Mouse (Mus musculus) layer of hippocampus, adult 2 months (tissue): ENCODE results near the gene Gpha2. TPM values are rescaled to one million over a fixed set of nuclear protein-coding genes. Genes with fewer than 3 reads are reported as not detected.

ENCODE experiments used
- DNase-seq, 2 experiments: peaks; one replicate each; pipeline ENCODE4 v3.0.0; 2022; ENCODE audit warnings: low spot score in 2 of 2
- H3K27ac ChIP-seq: fragments of 200-600 bp; 2 replicates; pipeline ENCODE4 v1.8.1; 2022
- H3K4me3 ChIP-seq: fragments of 200-600 bp; 2 replicates; pipeline ENCODE4 v1.8.1; 2022; ENCODE audit warnings: mild to moderate bottlenecking
- CTCF ChIP-seq: fragments of 200-600 bp; conservative IDR thresholded peaks from 2 replicates; pipeline ENCODE4 v1.8.1; 2022; ENCODE audit warnings: antibody characterized with exemption, mild to moderate bottlenecking, moderate library complexity
- long read RNA-seq, 2 experiments: library from polyadenylated mRNA; stranded (forward); transcript quantifications; one replicate each; pipeline ENCODE4 v2.0.0; 2021; ENCODE audit warnings: borderline mapping rate in 2 of 2
- total RNA-seq, 2 experiments: library from RNA; stranded (reverse); gene quantifications; 2 replicates each; pipeline ENCODE4 v1.2.3; 2021

The Gpha2 gene
- not detected for total RNA-seq
- long read RNA-seq, experiment 1 = 0 reads
- long read RNA-seq, experiment 2 = 0 reads

DNA sequence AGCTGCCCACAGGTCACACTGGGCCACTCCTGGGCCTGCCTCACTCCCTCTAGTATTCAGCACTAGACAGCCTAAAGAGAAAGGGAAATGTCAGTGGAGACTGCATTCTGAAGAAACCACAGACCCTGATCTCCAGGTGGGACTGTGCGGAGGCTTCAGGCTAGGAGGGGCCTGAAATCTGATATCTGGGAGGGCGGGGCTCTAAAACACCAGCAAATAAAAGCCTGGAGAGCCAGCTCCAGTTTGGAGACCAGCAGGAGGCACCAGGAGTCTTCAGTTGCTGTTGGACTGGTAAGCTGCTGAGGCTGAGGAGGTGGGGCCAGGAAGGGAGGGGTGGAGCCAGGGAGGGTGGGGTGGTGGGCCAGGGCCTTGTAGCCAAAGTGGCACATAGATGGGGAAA lies at the start of gene Gpha2:
Gpha2 (plus strand) TSS at position 246 of the 400 bp plus-strand sequence.
- no peak for TF ChIP-seq CTCF
- DNase-seq = no peak
- Histone ChIP-seq H3K27ac (no peak within 1 kb of the TSS), H3K4me3 (no peak within 1 kb of the TSS)

DNA sequence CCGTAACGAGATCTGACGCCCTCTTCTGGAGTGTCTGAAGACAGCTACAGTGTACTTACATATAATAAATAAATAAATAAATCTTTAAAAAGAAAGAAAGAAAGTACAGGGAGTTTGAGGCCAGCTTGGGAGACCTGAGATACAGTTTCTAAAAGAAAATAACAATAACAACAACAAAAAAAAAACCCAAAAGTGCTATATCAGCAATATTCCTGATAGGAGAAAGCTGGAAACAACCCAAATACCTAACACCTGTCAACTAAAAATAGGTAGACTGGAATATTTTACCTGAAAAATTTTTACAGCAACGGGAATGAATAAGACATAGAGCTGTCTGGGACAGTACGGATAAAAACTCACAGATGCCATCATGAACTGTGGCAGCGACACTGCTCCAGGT lies 47.4 kb upstream of the Gpha2 start:
- DNase-seq = no peak
- no peak overlapping the region for H3K4me3 ChIP-seq
- TF ChIP-seq CTCF = no peak
- no peak overlapping the region for H3K27ac ChIP-seq

DNA sequence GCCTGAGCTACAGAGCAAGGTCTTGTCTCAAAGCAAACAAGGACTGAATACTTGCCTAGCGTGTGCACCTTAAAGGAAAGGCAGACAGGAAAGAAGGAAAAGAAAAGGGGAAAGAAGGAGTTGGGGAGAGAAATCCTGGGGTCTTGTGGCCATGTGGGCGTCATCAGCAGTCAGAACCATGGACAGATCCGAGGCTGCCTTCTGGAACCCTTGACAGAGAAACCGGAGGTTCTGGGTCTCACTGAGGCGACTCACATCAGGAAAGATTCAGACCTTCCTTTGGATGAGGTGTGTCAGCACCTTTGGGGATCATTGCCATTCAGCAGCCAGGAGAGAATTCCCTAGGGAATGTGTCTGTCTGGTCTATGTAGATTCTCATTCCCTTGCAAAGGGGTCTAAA lies 44.6 kb upstream of the Gpha2 start:
- DNase-seq = no peak
- no peak overlapping the region for H3K27ac ChIP-seq
- no peak overlapping the region for H3K4me3 ChIP-seq
- no peak for TF ChIP-seq CTCF

DNA sequence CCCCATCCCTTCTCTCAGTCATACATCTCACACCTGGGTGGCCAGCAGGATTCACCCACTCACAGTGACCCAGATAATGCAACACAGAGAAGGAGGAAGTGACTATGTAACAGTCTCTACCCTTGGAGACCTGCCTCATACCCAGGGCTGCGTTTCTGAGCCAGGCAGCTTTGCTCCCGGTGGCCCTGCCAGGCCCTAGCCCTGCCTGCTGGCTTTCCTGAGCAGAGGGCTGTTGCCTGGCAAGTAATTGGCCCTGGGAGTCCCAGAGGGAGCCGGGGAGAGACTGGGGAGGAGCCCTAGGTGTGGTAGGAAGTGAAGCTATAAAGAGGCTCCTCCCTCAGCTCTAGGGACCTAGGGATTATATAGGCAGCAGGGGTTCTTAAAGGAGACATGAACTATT lies 43.6 kb upstream of the Gpha2 start:
- no peak for DNase-seq
- no peak for TF ChIP-seq CTCF
- no peak overlapping the region for H3K27ac ChIP-seq
- no peak overlapping the region for H3K4me3 ChIP-seq

DNA sequence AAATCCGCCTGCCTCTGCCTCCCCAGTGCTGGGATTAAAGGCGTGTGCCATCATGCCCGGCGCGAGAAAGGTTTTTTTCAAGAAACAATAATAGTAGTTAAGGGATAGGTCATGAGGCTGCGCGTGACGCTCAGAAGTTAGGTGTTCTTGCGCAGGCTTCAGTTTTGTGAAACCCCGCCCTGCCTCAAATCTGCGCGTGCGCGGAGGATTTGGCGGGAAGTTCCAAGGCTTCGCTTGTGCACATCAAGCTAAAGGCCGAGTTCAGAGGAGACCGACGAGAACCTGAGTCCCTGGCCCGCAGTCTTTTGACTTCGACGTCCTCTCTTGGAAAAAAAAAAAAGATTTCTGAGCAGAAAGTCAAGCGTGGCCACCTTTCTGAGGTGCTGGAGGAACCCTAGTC lies 42.0 kb upstream of the Gpha2 start, which contains the start of gene Majin:
Majin (plus strand) TSS at position 258 of the 400 bp plus-strand sequence.
- Histone ChIP-seq H3K4me3 (no peak within 1 kb of the TSS), H3K27ac (no peak within 1 kb of the TSS)
- no peak for TF ChIP-seq CTCF
- no peak for DNase-seq

DNA sequence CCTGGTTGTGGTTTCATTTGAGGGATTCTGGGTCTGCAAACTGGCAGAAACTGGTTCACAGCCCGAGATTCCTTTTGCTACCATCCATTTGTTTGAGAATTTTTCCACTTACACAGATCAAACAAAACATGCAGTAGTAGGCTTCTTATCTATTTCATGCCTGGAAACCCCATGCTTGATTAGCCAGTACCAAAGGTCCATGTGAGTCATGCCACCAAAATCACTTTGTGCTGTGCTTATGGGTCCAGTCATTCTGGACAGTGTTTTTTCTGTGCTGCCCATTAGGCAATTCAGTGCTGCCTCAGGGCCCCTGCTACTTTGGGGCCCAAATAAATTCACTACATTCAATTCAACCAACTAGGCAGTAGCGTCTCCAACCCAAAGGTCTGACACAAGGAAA lies 21.9 kb upstream of the Gpha2 start:
- Histone ChIP-seq H3K4me3 (no peak overlapping the region), H3K27ac (no peak overlapping the region)
- TF ChIP-seq CTCF = no peak
- no peak for DNase-seq

DNA sequence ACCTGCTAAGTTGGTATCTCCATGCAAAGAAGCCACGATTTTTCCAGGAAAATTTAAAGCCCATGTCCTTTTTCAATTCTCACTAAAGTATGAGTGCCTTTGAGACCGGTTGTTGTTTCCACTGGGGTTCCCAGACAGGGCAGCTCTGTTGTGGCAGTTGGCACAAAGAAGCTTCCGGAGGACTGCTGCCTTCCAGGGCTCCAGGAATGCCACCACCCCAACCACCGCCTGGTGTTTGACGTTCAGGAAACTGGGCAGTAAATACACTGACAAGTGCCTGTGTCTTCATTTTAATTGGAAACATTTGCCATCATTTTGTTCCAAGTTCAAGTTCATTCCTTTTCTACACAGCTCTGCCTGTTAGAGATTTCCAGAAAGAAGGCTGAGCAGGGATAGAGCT lies 19.5 kb upstream of the Gpha2 start:
- no peak overlapping the region for H3K4me3 ChIP-seq
- no peak for TF ChIP-seq CTCF
- no peak for DNase-seq
- H3K27ac ChIP-seq = no peak overlapping the region

DNA sequence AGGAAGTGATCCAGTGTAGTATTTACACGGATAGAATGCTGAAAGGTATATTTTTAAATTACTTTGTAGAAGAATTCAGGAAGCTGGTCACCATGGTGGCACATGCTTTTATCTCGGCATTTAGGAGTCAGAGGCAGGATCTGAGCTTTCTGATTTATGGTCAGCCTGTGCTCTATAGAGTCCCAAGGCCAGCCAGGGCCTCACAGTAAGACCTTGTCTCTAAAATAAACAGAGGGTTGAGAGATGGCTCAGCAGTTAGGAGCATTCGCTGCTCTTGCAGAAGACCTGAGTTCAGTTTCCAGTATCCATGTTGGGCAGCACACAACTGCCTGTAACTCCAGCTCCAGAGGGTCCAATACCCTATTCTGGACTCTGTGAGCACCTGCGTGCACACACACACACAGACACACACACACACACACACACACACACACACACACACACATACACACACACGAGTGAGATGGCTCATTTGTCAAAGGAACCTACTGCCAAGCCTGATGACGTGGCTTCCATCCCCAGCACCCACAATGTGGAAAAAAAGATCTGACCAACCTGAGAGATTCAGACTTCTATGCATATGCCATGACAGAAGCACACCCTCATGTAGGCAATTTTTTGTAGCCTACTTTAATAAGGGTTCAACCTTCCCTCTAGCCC lies 10.0 kb upstream of the Gpha2 start:
- Histone ChIP-seq H3K27ac (no peak overlapping the region), H3K4me3 (no peak overlapping the region)
- no peak for TF ChIP-seq CTCF

DNA sequence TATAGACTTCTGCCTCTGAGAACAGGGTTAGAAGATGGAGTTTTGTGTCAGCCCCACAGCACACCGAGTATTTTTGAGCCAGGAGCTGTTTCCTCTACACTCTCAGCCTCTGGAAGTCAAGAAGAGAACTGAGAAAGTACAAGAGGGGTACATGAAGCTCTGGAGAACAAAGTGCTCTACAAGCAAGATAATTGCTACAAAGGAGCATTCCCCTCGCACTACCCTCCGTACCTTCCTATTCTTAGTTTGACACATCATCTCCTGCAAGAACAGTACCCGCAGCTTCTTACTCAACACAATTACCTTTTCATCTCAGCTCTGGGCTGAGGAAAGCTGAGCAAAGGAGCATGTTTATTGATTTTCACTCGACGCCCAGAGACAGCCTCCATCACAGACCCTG lies 7.6 kb upstream of the Gpha2 start:
- Histone ChIP-seq H3K4me3 (no peak overlapping the region), H3K27ac (no peak overlapping the region)
- no peak for DNase-seq
- TF ChIP-seq CTCF = no peak

More for the DNA sequence above, 10.0 kb upstream of the Gpha2 start:
- no peak for DNase-seq

DNA sequence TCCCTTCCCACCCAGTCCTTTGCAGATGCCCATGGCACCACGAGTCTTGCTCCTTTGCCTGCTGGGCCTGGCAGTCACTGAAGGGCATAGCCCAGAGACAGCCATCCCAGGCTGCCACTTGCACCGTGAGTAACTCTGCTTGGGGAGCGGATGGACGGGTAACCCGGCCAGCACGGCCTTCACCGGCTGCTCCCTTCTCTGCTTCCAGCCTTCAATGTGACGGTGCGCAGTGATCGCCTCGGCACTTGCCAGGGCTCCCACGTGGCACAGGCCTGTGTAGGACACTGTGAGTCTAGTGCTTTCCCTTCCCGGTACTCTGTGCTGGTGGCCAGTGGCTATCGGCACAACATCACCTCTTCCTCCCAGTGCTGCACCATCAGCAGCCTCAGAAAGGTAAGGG lies 583 bp downstream of the Gpha2 start:
- no peak for TF ChIP-seq CTCF
- H3K27ac ChIP-seq = no peak overlapping the region
- no peak for DNase-seq
- H3K4me3 ChIP-seq = no peak overlapping the region

DNA sequence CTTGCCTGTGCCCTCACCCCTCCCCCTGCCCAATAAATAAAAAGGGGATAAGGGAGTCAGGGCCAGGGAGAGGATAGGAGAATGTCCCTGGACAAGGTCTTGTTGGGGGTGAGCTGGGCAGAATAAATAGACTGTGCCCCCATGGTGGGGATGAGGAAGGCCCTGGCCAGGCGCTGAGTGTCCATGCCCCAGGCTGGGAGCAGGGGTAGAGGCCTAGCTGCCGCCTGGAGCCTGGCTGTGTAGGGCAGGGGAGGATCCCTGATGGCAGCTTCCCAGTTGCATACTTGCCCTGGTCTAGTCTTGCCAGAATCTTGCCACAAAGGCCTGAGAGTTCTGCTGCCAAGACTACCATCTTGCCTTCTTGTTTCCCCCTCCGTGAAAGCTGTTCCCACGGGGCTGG lies 1.7 kb downstream of the Gpha2 start:
- no peak for DNase-seq
- Histone ChIP-seq H3K27ac (no peak overlapping the region), H3K4me3 (no peak overlapping the region)
- no peak for TF ChIP-seq CTCF

DNA sequence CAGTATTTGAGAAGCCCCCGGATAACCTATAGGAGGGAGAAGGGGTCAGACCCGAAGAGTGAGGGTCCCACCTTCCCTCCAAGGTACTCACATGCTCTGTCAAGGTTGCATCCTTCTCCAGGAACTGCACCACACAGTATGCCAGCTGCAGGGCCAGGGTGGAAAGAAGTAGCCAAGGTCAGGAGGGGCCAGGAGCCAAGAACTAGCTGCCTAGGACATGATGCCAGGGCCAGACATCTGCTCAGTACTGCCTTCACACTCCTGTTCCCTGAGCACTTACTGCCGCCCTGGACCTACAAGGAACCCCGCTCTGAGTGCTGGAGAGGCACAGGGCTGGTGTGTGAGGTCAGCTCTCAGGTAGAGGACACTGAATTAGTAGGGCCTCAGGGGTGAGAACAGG lies 4.2 kb downstream of the Gpha2 start:
- DNase-seq = no peak
- no peak overlapping the region for H3K4me3 ChIP-seq
- no peak for TF ChIP-seq CTCF

DNA sequence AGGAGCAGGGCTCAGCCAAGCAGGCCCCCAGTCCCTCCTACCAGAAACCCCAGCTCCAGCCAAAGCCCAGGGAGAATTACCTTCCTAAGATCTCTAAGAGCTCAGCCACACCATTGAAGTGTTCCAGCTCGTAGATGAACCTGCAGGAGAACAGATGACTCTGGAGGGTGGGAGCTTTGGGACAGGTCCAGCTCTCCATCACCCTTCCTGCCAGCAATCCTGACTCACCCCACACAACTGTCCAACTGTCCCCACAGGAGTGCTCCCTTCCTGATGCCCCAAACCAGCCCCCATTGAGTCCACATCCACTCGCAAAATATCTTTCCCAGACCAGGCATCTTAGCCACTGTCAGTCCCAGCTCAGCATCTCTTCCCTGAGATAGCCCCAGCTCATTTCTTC lies 4.9 kb downstream of the Gpha2 start:
- Histone ChIP-seq H3K27ac (no peak overlapping the region), H3K4me3 (no peak overlapping the region)
- DNase-seq = no peak
- no peak for TF ChIP-seq CTCF

More for the DNA sequence above, 4.2 kb downstream of the Gpha2 start:
- H3K27ac ChIP-seq = no peak overlapping the region

DNA sequence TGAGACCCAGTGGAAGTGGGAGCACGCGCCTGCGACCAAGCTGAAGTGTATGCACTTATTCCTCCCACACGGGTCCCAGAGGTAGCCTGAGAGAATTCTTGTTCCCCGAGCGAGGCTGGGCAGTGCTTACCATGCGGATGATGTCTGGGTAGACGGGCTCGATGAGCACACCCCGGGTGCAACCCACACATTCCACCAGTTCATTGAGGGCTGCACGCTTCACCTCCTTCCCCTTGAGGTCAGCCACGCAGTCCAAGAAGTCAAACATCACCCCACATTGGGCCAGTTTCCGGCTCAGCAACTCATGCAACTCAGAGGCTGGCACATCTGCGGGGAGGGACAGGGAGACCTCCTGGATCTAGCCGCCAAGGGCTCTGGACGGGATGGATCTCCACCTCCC lies 7.5 kb downstream of the Gpha2 start:
- Histone ChIP-seq H3K4me3 (no peak overlapping the region; the same call in 1 of the 2 replicates), H3K27ac (no peak overlapping the region)
- no peak for TF ChIP-seq CTCF
- DNase-seq = no peak
